ENCODE assay signal across 8 mouse cellular contexts in genomic region chr4:41754797-41755337, GRCm38 (mm10). TPM values are rescaled to one million over a fixed set of nuclear protein-coding genes. Genes with fewer than 3 reads are reported as not detected.
DNase-seq lines count a peak whose midpoint lies in the region; ATAC-seq lines count a peak whose summit lies in the region.

Gene Galt (plus strand): TSS chr4:41755228.

- peak within 1 kb of the TSS; percentile 49 for H3K4me3 ChIP-seq in forebrain, embryonic 14.5 days (ENCODE audit: low read depth, low read length)
- H3K4me3 ChIP-seq in hindbrain, embryonic 12.5 days = peak within 1 kb of the TSS; percentile 71
- H3K4me3 ChIP-seq in liver, embryonic 11.5 days (ENCODE audit: low read depth, low read length) = peak within 1 kb of the TSS; percentile 69
- peak within 1 kb of the TSS; percentile 68 for H3K4me3 ChIP-seq in stomach, embryonic 15.5 days (replicated peaks)

- DNase-seq in left cerebral cortex, adult 18-20 months (ENCODE audit: low spot score in 2 of 2) = no peak
- no peak for DNase-seq in left cerebral cortex, adult 11 months (ENCODE audit: low spot score)
- DNase-seq in adrenal gland, adult 8-10 months = no peak
- no peak for DNase-seq in forebrain, embryonic 14.5 days (ENCODE audit: low spot score)
- DNase-seq in liver, embryonic 11.5 days (ENCODE audit: low spot score) = no peak
- DNase-seq in thymus, postnatal 25 days = no peak

- ATAC-seq in forebrain, embryonic 14.5 days = peak; percentile 56
- ATAC-seq in hindbrain, embryonic 12.5 days (ENCODE audit: low FRiP score) = peak; percentile 59
- peak; percentile 72 for ATAC-seq in liver, embryonic 11.5 days (replicated peaks; ENCODE audit: low FRiP score)
- ATAC-seq in stomach, embryonic 15.5 days (ENCODE audit: insufficient read depth, low FRiP score, low read depth) = peak; percentile 43

- H3K27ac ChIP-seq in forebrain, embryonic 14.5 days (ENCODE audit: low read depth, low read length) = peak within 1 kb of the TSS; percentile 34; the same call in 1 of the 2 replicates
- H3K27ac ChIP-seq in hindbrain, embryonic 12.5 days = peak within 1 kb of the TSS; percentile 78
- H3K27ac ChIP-seq in liver, embryonic 11.5 days (ENCODE audit: low read depth, low read length) = peak within 1 kb of the TSS; percentile 76
- H3K27ac ChIP-seq in stomach, embryonic 15.5 days = peak within 1 kb of the TSS; percentile 91

- peak within 1 kb of the TSS; percentile 67 for H3K9ac ChIP-seq in forebrain, embryonic 14.5 days (ENCODE audit: low read length)
- H3K9ac ChIP-seq in hindbrain, embryonic 12.5 days = peak within 1 kb of the TSS; percentile 78
- H3K9ac ChIP-seq in liver, embryonic 11.5 days (ENCODE audit: low read depth, low read length) = peak within 1 kb of the TSS; percentile 79
- H3K9ac ChIP-seq in stomach, embryonic 15.5 days = peak within 1 kb of the TSS; percentile 63

- no peaks in the 10 kb centered on the region for H3K27me3 ChIP-seq in forebrain, embryonic 14.5 days (replicated peaks; ENCODE audit: control insufficient read depth, insufficient read depth, low read length)
- no peaks in the 10 kb centered on the region for H3K27me3 ChIP-seq in hindbrain, embryonic 12.5 days
- H3K27me3 ChIP-seq in liver, embryonic 11.5 days (replicated peaks; ENCODE audit: control insufficient read depth, insufficient read depth, low read length) = no peaks in the 10 kb centered on the region
- H3K27me3 ChIP-seq in stomach, embryonic 15.5 days (replicated peaks) = no peaks in the 10 kb centered on the region

- WGBS in forebrain, embryonic 14.5 days = 14% methylated on average over 14 of the region's 14 CpGs
- WGBS in hindbrain, embryonic 12.5 days = 14% methylated on average over 14 of the region's 14 CpGs
- WGBS in liver, embryonic 11.5 days = 13% methylated on average over 14 of the region's 14 CpGs
- WGBS in stomach, embryonic 15.5 days = 14% methylated on average over 14 of the region's 14 CpGs

- no peaks in the 10 kb centered on the region for H3K9me3 ChIP-seq in forebrain, embryonic 14.5 days (replicated peaks; ENCODE audit: control insufficient read depth, low read length)
- no peaks in the 10 kb centered on the region for H3K9me3 ChIP-seq in hindbrain, embryonic 12.5 days (replicated peaks)
- H3K9me3 ChIP-seq in liver, embryonic 11.5 days (ENCODE audit: control insufficient read depth, low read length) = no peaks in the 10 kb centered on the region
- no peaks in the 10 kb centered on the region for H3K9me3 ChIP-seq in stomach, embryonic 15.5 days

- H3K36me3 ChIP-seq in forebrain, embryonic 14.5 days (ENCODE audit: control insufficient read depth, insufficient read depth, low read length) = no peaks in the 10 kb centered on the region
- H3K36me3 ChIP-seq in hindbrain, embryonic 12.5 days = 0 out of 2 replicates have a peak, but pooled peaks cover 3% of the 10 kb centered on the region
- H3K36me3 ChIP-seq in liver, embryonic 11.5 days (ENCODE audit: control insufficient read depth, insufficient read depth, low read length) = peaks cover 6% of the 10 kb centered on the region; the same call in 1 of the 2 replicates
- H3K36me3 ChIP-seq in stomach, embryonic 15.5 days = no peaks in the 10 kb centered on the region

- peak within 1 kb of the TSS; percentile 94 for H3K4me2 ChIP-seq in forebrain, embryonic 14.5 days (ENCODE audit: low read length)
- H3K4me2 ChIP-seq in hindbrain, embryonic 12.5 days (replicated peaks) = peak within 1 kb of the TSS; percentile 91
- H3K4me2 ChIP-seq in liver, embryonic 11.5 days = peak within 1 kb of the TSS; percentile 90
- peak within 1 kb of the TSS; percentile 85 for H3K4me2 ChIP-seq in stomach, embryonic 15.5 days

- H3K4me1 ChIP-seq in forebrain, embryonic 14.5 days (ENCODE audit: control insufficient read depth, insufficient read depth, low read length) = 0 out of 2 replicates have a peak, but pooled peaks cover 4% of the 10 kb centered on the region
- peaks cover 13% of the 10 kb centered on the region for H3K4me1 ChIP-seq in hindbrain, embryonic 12.5 days
- peaks cover 15% of the 10 kb centered on the region for H3K4me1 ChIP-seq in liver, embryonic 11.5 days (replicated peaks; ENCODE audit: control insufficient read depth, insufficient read depth, low read length)
- peaks cover 13% of the 10 kb centered on the region for H3K4me1 ChIP-seq in stomach, embryonic 15.5 days

RNA-seq across cellular contexts. Expression of gene Galt, which starts in this region (rescaled TPM):
- 10 to 100 TPM; 66.6 to 79.6 TPM for total RNA-seq in left cerebral cortex, adult 18-20 months (2021)
- 10 to 100 TPM; 40.1 to 62.7 (median 51.0) TPM for total RNA-seq in adrenal gland, adult 8-10 months (2022)
- 23.4 and 25.2 TPM in 2 replicates for polyA plus RNA-seq in forebrain, embryonic 14.5 days (2014; fragmentation: Nextera tagmentation; extraction: Ambion mirVana)
- 31.0 and 33.4 TPM in 2 replicates for polyA plus RNA-seq in hindbrain, embryonic 12.5 days (2016; fragmentation: Nextera tagmentation; extraction: Ambion mirVana)
- 40.7 and 45.8 TPM in 2 replicates for polyA plus RNA-seq in liver, embryonic 11.5 days (2014; fragmentation: Nextera tagmentation; extraction: Ambion mirVana)
- polyA plus RNA-seq in stomach, embryonic 15.5 days (2015; fragmentation: Nextera tagmentation; extraction: Ambion mirVana) = 39.6 and 47.9 TPM in 2 replicates

Comparison
In these comparisons a context has a peak if more than half of its experiments do, and no peak if none do; other contexts are left out.
1. H3K27ac ChIP-seq: peak in every context shown above with its lines; median percentile 91 in stomach, embryonic 15.5 days; 78 in hindbrain, embryonic 12.5 days; 76 in liver, embryonic 11.5 days; 34 in forebrain, embryonic 14.5 days.